Mouse (Mus musculus) ES-Bruce4 (cell line): Measurements from ENCODE around the gene Pdcd2l. TPM values are rescaled to one million over a fixed set of nuclear protein-coding genes. Genes with fewer than 3 reads are reported as not detected.
"Not testable (repeated sequence)": the region's sequence is repeated elsewhere in the genome, so short reads cannot be mapped to it uniquely, and the experiment has no call there.

Experiments used
- H3K27ac ChIP-seq: 2 replicates; pipeline ENCODE4 v1.5.1; 2012; ENCODE audit warnings: low read length, inconsistent platforms; ENCODE audit not compliant: insufficient read depth
- H3K27me3 ChIP-seq: 2 replicates; pipeline ENCODE4 v1.6.1; 2012; ENCODE audit warnings: mild to moderate bottlenecking, low read length, inconsistent platforms; ENCODE audit not compliant: control insufficient read depth, poor library complexity, insufficient read depth, severe bottlenecking
- H3K36me3 ChIP-seq: 2 replicates; pipeline ENCODE4 v1.6.1; 2012; ENCODE audit warnings: inconsistent platforms, mild to moderate bottlenecking, low read length, moderate library complexity; ENCODE audit not compliant: control insufficient read depth, poor library complexity, insufficient read depth, severe bottlenecking
- H3K4me1 ChIP-seq: one replicate; pipeline ENCODE4 v1.8.1; 2011; ENCODE audit warnings: low read length; ENCODE audit not compliant: control insufficient read depth, insufficient read depth
- H3K4me3 ChIP-seq: 2 replicates; pipeline ENCODE4 v1.5.1; 2011; ENCODE audit warnings: low read depth, mild to moderate bottlenecking, low read length
- H3K9ac ChIP-seq: 2 replicates; pipeline ENCODE4 v1.6.1; 2012; ENCODE audit warnings: low read depth, mild to moderate bottlenecking, inconsistent platforms; ENCODE audit not compliant: poor library complexity, severe bottlenecking
- H3K9me3 ChIP-seq: replicated peaks from 2 replicates; pipeline ENCODE4 v1.6.1; 2012; ENCODE audit warnings: mild to moderate bottlenecking, low read length, inconsistent platforms; ENCODE audit not compliant: control insufficient read depth, poor library complexity, insufficient read depth, severe bottlenecking
- CTCF ChIP-seq: IDR thresholded peaks from one replicate; pipeline ENCODE4 v1.8.1; 2011; ENCODE audit warnings: low read depth, low read length
- EP300 ChIP-seq: IDR thresholded peaks from 2 replicates; pipeline ENCODE4 v1.6.1; 2011; ENCODE audit warnings: low read depth, low read length; ENCODE audit not compliant: insufficient read depth
- POLR2A ChIP-seq: IDR thresholded peaks from one replicate; pipeline ENCODE4 v1.8.1; 2011; ENCODE audit warnings: low read length; ENCODE audit not compliant: insufficient read depth
- polyA plus RNA-seq: library from polyadenylated mRNA; stranded (reverse); fragments of >200 nt; gene quantifications from 2 replicates; pipeline ENCODE4 v1.2.4, GENCODE M21; 2011; ENCODE audit warnings: low read depth; ENCODE audit not compliant: missing spikeins, insufficient read depth, insufficient read length

The Pdcd2l gene
- polyA plus RNA-seq, 1 experiment: 37.5 TPM

GRCm38 (mm10) chr7:34183356-34183755, 13.1 kb downstream of the Pdcd2l start:
- Histone ChIP-seq H3K9me3 (no peaks in the 10 kb centered on the region), H3K36me3 (peaks cover 26% of the 10 kb centered on the region), H3K27ac (peak overlapping the region; percentile 84), H3K9ac (peak overlapping the region; percentile 30), H3K4me1 (peaks cover 5% of the 10 kb centered on the region), H3K27me3 (no peaks in the 10 kb centered on the region), H3K4me3 (peak overlapping the region; percentile 46)
- TF ChIP-seq POLR2A: no peak
- TF ChIP-seq EP300: peak; percentile 21; the same call in 1 of the 2 replicates

- not testable (repeated sequence) for H3K4me1 ChIP-seq, H3K4me3 ChIP-seq, H3K9ac ChIP-seq, H3K27ac ChIP-seq, H3K27me3 ChIP-seq, H3K36me3 ChIP-seq
- peaks cover 10% of the 10 kb centered on the region for H3K9me3 ChIP-seq
Measured at GRCm38 (mm10) chr7:34176241-34176640, 20.2 kb downstream of the Pdcd2l start.

GRCm38 (mm10) chr7:34172251-34172650, 24.2 kb downstream of the Pdcd2l start:
- peaks cover 4% of the 10 kb centered on the region for H3K9me3 ChIP-seq
- no peak for TF ChIP-seq EP300
- H3K4me3 ChIP-seq: no peak overlapping the region
- H3K4me1 ChIP-seq: no peaks in the 10 kb centered on the region
- no peak overlapping the region for H3K9ac ChIP-seq
- H3K27ac ChIP-seq: no peak overlapping the region
- no peaks in the 10 kb centered on the region for H3K36me3 ChIP-seq
- no peaks in the 10 kb centered on the region for H3K27me3 ChIP-seq

- H3K9me3 ChIP-seq: no peaks in the 10 kb centered on the region
- H3K27me3 ChIP-seq: no peaks in the 10 kb centered on the region
- H3K4me3 ChIP-seq: peak within 1 kb of the TSS; percentile 99
- peak within 1 kb of the TSS; percentile 97 for H3K27ac ChIP-seq
- peaks cover 7% of the 10 kb centered on the region for H3K36me3 ChIP-seq
- TF ChIP-seq EP300 (peak; percentile 100), CTCF (no peak), POLR2A (no peak)
- H3K9ac ChIP-seq: peak within 1 kb of the TSS; percentile 96
- no peaks in the 10 kb centered on the region for H3K4me1 ChIP-seq
Measured at GRCm38 (mm10) chr7:34169454-34169853, 27.0 kb downstream of the Pdcd2l start, which contains the start of gene Uba2. TSS of gene Uba2 (minus strand) at chr7:34169599.

- Histone ChIP-seq H3K27me3 (no peaks in the 10 kb centered on the region), H3K4me1 (no peaks in the 10 kb centered on the region), H3K36me3 (peaks cover 14% of the 10 kb centered on the region), H3K27ac (peak overlapping the region; percentile 97), H3K4me3 (peak overlapping the region; percentile 99), H3K9me3 (no peaks in the 10 kb centered on the region), H3K9ac (peak overlapping the region; percentile 96)
- TF ChIP-seq POLR2A: peak; percentile 81
- no peak for TF ChIP-seq CTCF
- peak; percentile 80; the same call in 1 of the 2 replicates for TF ChIP-seq EP300
Measured at GRCm38 (mm10) chr7:34168470-34169251, 27.8 kb downstream of the Pdcd2l start.

GRCm38 (mm10) chr7:34167766-34168469, 28.5 kb downstream of the Pdcd2l start:
- no peaks in the 10 kb centered on the region for H3K9me3 ChIP-seq
- H3K9ac ChIP-seq: peak overlapping the region; percentile 96
- H3K4me1 ChIP-seq: no peaks in the 10 kb centered on the region
- TF ChIP-seq CTCF (no peak), POLR2A (no peak), EP300 (no peak)
- peaks cover 21% of the 10 kb centered on the region for H3K36me3 ChIP-seq
- H3K27ac ChIP-seq: peak overlapping the region; percentile 92
- peak overlapping the region; percentile 99 for H3K4me3 ChIP-seq
- no peaks in the 10 kb centered on the region for H3K27me3 ChIP-seq
